Mouse (Mus musculus) stomach, embryonic 15.5 days (tissue): ENCODE results near the gene Enox1. TPM values are rescaled to one million over a fixed set of nuclear protein-coding genes. Genes with fewer than 3 reads are reported as not detected.

Experiments used
- ATAC-seq: fragments of 200-750 bp; cut with Nextera tagmentation; 2 replicates; pipeline ENCODE4 v1.8.0; 2017; ENCODE audit warnings: low read depth, moderate number of reproducible peaks, moderate TSS enrichment; ENCODE audit not compliant: insufficient read depth, low FRiP score
- H3K27ac ChIP-seq: fragments of 300-500 bp; sonication (generic); 2 replicates; pipeline ENCODE4 v1.5.1; 2015; ENCODE audit warnings: mild to moderate bottlenecking, inconsistent platforms
- H3K27me3 ChIP-seq: fragments of 300-500 bp; sonication (generic); replicated peaks from 2 replicates; pipeline ENCODE4 v1.6.1; 2015; ENCODE audit warnings: inconsistent platforms
- H3K36me3 ChIP-seq: fragments of 300-500 bp; sonication (generic); 2 replicates; pipeline ENCODE4 v1.6.1; 2015; ENCODE audit warnings: inconsistent platforms
- H3K4me1 ChIP-seq: fragments of 300-500 bp; sonication (generic); 2 replicates; pipeline ENCODE4 v1.6.1; 2015; ENCODE audit warnings: inconsistent platforms
- H3K4me2 ChIP-seq: fragments of 300-500 bp; sonication (generic); 2 replicates; pipeline ENCODE4 v1.6.1; 2015; ENCODE audit warnings: mild to moderate bottlenecking, inconsistent platforms
- H3K4me3 ChIP-seq: fragments of 300-500 bp; sonication (generic); replicated peaks from 2 replicates; pipeline ENCODE4 v1.5.1; 2015; ENCODE audit warnings: inconsistent platforms
- H3K9ac ChIP-seq: fragments of 300-500 bp; sonication (generic); 2 replicates; pipeline ENCODE4 v1.6.1; 2015; ENCODE audit warnings: inconsistent platforms
- H3K9me3 ChIP-seq: fragments of 300-500 bp; sonication (generic); 2 replicates; pipeline ENCODE4 v1.6.1; 2016; ENCODE audit warnings: inconsistent platforms
- WGBS: fragments of 180-500 bp; shearing (Covaris S2); methylation state at CpG from one replicate; pipeline ENCODE4 v1.1.7; 2015; 5-methylcytosine and 5-hydroxymethylcytosine counted together
- polyA plus RNA-seq: library from polyadenylated mRNA; unstranded; fragments of >200 nt; fragmentation: Nextera tagmentation; extraction: Ambion mirVana; gene quantifications from 2 replicates; pipeline ENCODE4 v1.2.1, GENCODE M21; 2015

The Enox1 gene
- polyA plus RNA-seq, 1 experiment from 2014 or later: 6.2 TPM

DNA sequence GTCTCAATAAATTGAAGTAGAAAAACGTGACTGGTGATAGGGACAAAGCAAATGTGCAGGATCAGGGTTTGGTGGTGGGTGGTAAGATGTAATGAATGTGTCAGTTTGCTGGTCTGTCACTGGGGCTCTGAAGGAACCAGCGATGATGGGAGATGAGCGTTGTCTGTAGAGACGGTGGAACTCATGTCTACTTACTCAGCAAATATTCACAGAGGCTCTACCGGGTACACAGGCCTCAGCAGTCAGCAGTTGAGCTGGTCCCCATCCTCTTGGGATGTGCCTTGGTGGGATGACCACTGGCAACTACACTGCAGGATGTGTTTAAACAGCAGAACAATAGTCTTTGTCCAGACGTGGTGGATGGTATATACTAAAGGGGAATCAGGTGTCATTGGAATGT is 352.5 kb downstream of the Enox1 start:
- Histone ChIP-seq H3K9ac (no peak overlapping the region), H3K9me3 (no peaks in the 10 kb centered on the region), H3K4me3 (no peak overlapping the region), H3K27ac (no peak overlapping the region), H3K4me1 (no peaks in the 10 kb centered on the region), H3K36me3 (no peaks in the 10 kb centered on the region), H3K27me3 (no peaks in the 10 kb centered on the region), H3K4me2 (no peak overlapping the region)
- 77% methylated on average over 6 of the region's 6 CpGs for WGBS
- ATAC-seq: no peak

DNA sequence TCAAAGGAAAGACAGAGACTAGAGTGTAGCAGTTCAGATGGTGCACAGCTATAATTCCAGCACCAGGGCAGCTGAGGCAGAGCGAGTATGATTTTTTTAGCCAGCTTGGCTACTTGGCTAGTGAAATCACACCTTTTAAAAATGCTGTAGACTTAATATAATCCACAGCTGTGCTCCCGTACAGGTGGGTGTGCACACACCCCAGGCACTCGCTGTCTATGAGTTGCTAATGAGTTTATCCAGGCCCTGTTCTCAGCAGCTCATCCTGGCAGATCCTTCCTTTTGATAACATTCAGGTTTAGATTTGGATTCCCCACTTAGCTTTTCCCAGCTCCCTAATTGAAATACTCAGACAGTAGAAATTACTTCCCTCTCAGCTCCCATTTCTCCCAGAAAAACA is 353.4 kb downstream of the Enox1 start:
- Histone ChIP-seq H3K27ac (no peak overlapping the region), H3K4me3 (no peak overlapping the region), H3K27me3 (no peaks in the 10 kb centered on the region), H3K9me3 (no peaks in the 10 kb centered on the region), H3K4me1 (no peaks in the 10 kb centered on the region), H3K9ac (no peak overlapping the region), H3K36me3 (no peaks in the 10 kb centered on the region), H3K4me2 (no peak overlapping the region)
- ATAC-seq: no peak
- WGBS: 58% methylated on average over 3 of the region's 3 CpGs

GRCm38 (mm10) chr14:77511137-77511870 is 354.7 kb downstream of the Enox1 start:
- Histone ChIP-seq H3K9ac (no peak overlapping the region), H3K4me1 (no peaks in the 10 kb centered on the region), H3K9me3 (no peaks in the 10 kb centered on the region), H3K27me3 (no peaks in the 10 kb centered on the region), H3K4me3 (no peak overlapping the region), H3K27ac (no peak overlapping the region), H3K36me3 (no peaks in the 10 kb centered on the region), H3K4me2 (no peak overlapping the region)
- no peak for ATAC-seq
- WGBS: 68% methylated on average over 7 of the region's 7 CpGs

DNA sequence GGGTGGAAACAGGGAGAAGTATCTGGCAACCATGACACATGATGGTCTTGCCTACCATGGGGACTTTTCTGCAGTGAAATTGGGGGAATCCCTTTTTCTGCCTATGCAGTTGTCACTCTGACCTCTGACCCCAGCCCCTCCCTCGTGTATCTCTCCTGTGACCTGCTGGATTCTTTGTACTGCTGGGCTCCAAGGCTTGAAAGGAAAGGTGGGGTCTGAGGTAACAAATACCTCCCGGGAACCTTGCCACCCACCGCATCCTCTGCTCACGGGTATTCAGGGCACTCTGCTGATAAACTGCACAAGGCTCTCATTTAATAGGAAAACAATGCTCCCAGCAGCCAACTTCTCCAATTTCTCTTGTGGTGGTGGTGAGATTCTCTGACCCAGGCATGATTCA is 361.5 kb downstream of the Enox1 start:
- no peak for ATAC-seq
- H3K4me1 ChIP-seq: no peaks in the 10 kb centered on the region
- no peaks in the 10 kb centered on the region for H3K9me3 ChIP-seq
- H3K4me3 ChIP-seq: no peak overlapping the region
- H3K9ac ChIP-seq: no peak overlapping the region
- H3K36me3 ChIP-seq: no peaks in the 10 kb centered on the region
- 67% methylated on average over 4 of the region's 4 CpGs for WGBS
- H3K27me3 ChIP-seq: no peaks in the 10 kb centered on the region
- H3K4me2 ChIP-seq: no peak overlapping the region
- H3K27ac ChIP-seq: no peak overlapping the region

DNA sequence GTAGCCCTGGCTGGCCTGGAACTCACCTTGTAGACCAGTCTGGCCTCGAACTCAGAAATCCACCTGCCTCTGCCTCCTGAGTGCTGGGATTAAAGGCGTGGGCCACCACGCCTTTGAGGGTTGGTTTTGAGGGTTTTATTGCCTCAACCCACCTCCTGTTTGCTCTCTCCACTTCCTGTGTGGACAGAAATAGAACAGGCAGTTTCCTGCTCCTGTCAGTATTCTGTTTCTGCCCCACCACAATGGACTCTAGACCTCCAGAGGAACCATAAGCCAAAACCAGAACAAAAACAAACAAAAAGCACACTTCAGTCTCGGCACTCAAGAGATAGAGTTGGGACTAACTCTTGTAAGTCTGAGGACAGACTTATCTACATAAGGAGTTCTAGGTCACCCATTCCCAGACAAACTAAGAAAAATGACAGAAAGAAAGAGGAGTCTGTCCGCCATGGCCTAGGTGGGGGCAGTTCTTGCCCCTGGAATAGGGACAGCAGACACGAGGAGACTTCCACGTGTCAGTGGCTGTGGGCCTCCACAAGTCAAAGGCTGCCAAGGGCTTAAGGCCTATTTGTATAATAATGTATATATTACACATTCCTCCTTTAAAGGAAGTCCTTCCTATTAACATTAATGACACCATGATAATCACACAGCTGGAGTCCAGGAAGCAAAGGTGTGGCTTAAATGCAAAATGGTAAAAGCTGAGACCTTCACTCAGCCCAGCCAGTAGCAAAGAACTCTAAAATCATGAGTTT is 362.6 kb downstream of the Enox1 start:
- no peaks in the 10 kb centered on the region for H3K9me3 ChIP-seq
- ATAC-seq: no peak
- WGBS: 57% methylated on average over 7 of the region's 7 CpGs
- no peak overlapping the region for H3K4me2 ChIP-seq
- H3K4me1 ChIP-seq: no peaks in the 10 kb centered on the region
- no peaks in the 10 kb centered on the region for H3K36me3 ChIP-seq
- H3K9ac ChIP-seq: no peak overlapping the region
- no peaks in the 10 kb centered on the region for H3K27me3 ChIP-seq
- H3K4me3 ChIP-seq: no peak overlapping the region
- H3K27ac ChIP-seq: no peak overlapping the region

DNA sequence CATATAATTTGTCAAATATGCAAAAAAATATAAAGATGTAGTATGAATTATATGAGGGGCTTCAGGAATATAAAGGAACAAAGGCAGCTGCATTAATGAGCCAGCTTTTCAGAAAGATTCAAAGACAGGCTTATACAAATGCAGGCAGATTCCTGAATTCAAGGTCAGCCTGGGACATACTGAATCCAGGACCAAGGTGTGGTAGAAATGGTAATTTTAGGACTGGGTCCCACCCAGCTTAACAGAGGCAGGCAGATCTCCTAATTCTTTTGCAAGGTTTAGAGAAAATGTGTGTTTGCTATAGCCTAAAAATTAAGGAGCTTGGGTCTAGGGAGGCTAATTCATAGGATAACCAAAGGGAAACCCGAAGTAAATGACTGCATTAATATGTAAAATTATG is 363.1 kb downstream of the Enox1 start:
- H3K4me3 ChIP-seq: no peak overlapping the region
- no peak overlapping the region for H3K4me2 ChIP-seq
- 85% methylated on average over 1 of the region's 1 CpGs for whole genome bisulfite sequencing
- H3K27me3 ChIP-seq: no peaks in the 10 kb centered on the region
- H3K4me1 ChIP-seq: no peaks in the 10 kb centered on the region
- no peak overlapping the region for H3K27ac ChIP-seq
- no peak for ATAC-seq
- no peaks in the 10 kb centered on the region for H3K9me3 ChIP-seq
- H3K36me3 ChIP-seq: no peaks in the 10 kb centered on the region
- no peak overlapping the region for H3K9ac ChIP-seq

GRCm38 (mm10) chr14:77524303-77524702 is 367.7 kb downstream of the Enox1 start:
- Histone ChIP-seq H3K36me3 (no peaks in the 10 kb centered on the region), H3K27me3 (no peaks in the 10 kb centered on the region), H3K4me3 (no peak overlapping the region), H3K9me3 (no peaks in the 10 kb centered on the region), H3K4me1 (no peaks in the 10 kb centered on the region), H3K9ac (no peak overlapping the region), H3K27ac (no peak overlapping the region), H3K4me2 (no peak overlapping the region)
- ATAC-seq: no peak
- WGBS: 81% methylated on average over 4 of the region's 4 CpGs

DNA sequence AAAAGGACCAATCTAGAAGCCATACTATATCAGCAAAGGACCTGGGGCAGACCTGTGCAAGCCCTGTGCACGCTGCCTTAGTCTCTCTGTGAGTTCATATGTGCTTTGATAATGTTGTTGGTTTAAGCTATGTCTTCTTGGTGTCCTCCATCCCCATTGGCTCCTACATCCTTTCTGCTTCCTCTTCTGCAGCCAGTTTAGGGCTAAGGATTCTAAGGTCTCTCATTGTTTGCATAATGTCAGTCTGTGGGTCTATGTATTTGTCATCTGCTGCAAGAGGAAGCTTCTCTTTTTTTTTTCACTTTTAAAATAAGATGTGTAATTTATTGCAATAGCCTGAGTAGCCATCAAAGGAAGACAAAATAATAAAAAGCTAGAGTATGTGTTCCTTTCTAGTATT is 369.7 kb downstream of the Enox1 start:
- Histone ChIP-seq H3K4me1 (no peaks in the 10 kb centered on the region), H3K9me3 (no peaks in the 10 kb centered on the region), H3K4me2 (no peak overlapping the region), H3K9ac (no peak overlapping the region), H3K27ac (no peak overlapping the region), H3K36me3 (no peaks in the 10 kb centered on the region), H3K27me3 (no peaks in the 10 kb centered on the region), H3K4me3 (no peak overlapping the region)
- 92% methylated on average over 1 of the region's 1 CpGs for whole genome bisulfite sequencing
- ATAC-seq: no peak

DNA sequence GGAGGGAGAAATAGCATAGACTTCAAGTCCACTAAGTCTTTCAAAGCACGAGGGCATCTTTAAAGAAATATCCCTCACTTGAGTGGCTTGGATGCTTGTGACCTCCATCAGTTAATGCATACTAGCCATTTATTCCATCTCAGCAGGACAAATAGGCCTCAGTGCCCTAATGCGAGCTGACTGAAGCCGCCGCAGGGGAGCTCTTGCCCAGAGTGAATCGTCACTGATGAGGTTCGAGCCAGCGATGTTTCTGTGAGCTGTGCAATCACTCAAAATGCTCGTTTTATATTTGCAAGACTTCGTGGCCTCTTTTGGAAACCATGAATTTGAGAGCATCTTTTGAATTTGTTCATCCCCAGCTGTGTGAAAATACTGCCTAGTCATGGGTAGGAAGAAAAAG is 372.6 kb downstream of the Enox1 start:
- H3K9me3 ChIP-seq: no peaks in the 10 kb centered on the region
- H3K9ac ChIP-seq: no peak overlapping the region
- H3K4me1 ChIP-seq: no peaks in the 10 kb centered on the region
- 85% methylated on average over 9 of the region's 9 CpGs for WGBS
- H3K27me3 ChIP-seq: no peaks in the 10 kb centered on the region
- H3K36me3 ChIP-seq: no peaks in the 10 kb centered on the region
- no peak overlapping the region for H3K4me3 ChIP-seq
- H3K4me2 ChIP-seq: no peak overlapping the region
- no peak overlapping the region for H3K27ac ChIP-seq
- ATAC-seq: no peak

DNA sequence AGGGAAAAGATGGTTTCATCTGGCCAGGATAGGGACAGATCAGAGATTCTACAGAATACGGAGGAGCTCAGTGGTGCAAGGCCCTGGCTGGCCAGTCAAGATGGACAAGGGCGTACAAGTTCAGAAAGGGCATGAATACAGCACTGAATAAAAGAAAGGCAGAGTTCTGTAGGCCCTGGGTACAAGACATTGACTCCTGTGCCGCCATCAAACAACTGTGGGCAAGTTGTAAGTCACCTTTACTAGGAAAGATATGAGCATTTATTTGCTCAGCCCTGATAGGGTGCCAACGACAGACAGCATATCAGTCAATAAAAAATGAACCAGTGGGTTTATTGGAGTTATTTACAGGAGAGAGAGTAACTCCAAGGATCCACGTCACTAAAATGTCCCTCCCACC is 373.1 kb downstream of the Enox1 start:
- no peaks in the 10 kb centered on the region for H3K36me3 ChIP-seq
- 80% methylated on average over 5 of the region's 5 CpGs for WGBS
- no peak overlapping the region for H3K4me2 ChIP-seq
- H3K9ac ChIP-seq: no peak overlapping the region
- no peak overlapping the region for H3K27ac ChIP-seq
- ATAC-seq: no peak
- H3K9me3 ChIP-seq: no peaks in the 10 kb centered on the region
- H3K27me3 ChIP-seq: no peaks in the 10 kb centered on the region
- no peak overlapping the region for H3K4me3 ChIP-seq
- no peaks in the 10 kb centered on the region for H3K4me1 ChIP-seq

GRCm38 (mm10) chr14:77533638-77534037 is 377.1 kb downstream of the Enox1 start:
- 65% methylated on average over 5 of the region's 5 CpGs for WGBS
- H3K36me3 ChIP-seq: no peaks in the 10 kb centered on the region
- ATAC-seq: no peak
- no peaks in the 10 kb centered on the region for H3K4me1 ChIP-seq
- no peak overlapping the region for H3K4me3 ChIP-seq
- no peaks in the 10 kb centered on the region for H3K9me3 ChIP-seq
- H3K27me3 ChIP-seq: no peaks in the 10 kb centered on the region
- no peak overlapping the region for H3K27ac ChIP-seq
- no peak overlapping the region for H3K4me2 ChIP-seq
- no peak overlapping the region for H3K9ac ChIP-seq

- H3K4me2 ChIP-seq: no peak overlapping the region
- WGBS: 93% methylated on average over 7 of the region's 7 CpGs
- no peaks in the 10 kb centered on the region for H3K4me1 ChIP-seq
- no peaks in the 10 kb centered on the region for H3K27me3 ChIP-seq
- H3K36me3 ChIP-seq: no peaks in the 10 kb centered on the region
- no peaks in the 10 kb centered on the region for H3K9me3 ChIP-seq
- H3K4me3 ChIP-seq: no peak overlapping the region
- H3K9ac ChIP-seq: no peak overlapping the region
- no peak for ATAC-seq
- no peak overlapping the region for H3K27ac ChIP-seq
Measured at GRCm38 (mm10) chr14:77534120-77534519, 377.6 kb downstream of the Enox1 start.
